Mouse (Mus musculus) left cerebral cortex, postnatal 4 days (tissue): ENCODE results near the gene Kcnj6. TPM values are rescaled to one million over a fixed set of nuclear protein-coding genes. Genes with fewer than 3 reads are reported as not detected.
"Not testable (repeated sequence)": the region's sequence is repeated elsewhere in the genome, so short reads cannot be mapped to it uniquely, and the experiment has no call there.

Experiments
- DNase-seq: peaks from one replicate; pipeline ENCODE4 v3.0.0-alpha.2; 2022
- intact Hi-C: fragments of 180-260 bp; cut with DNase I; formaldehyde crosslinking; loops from one replicate; pipeline ENCODE4 v1.15.1; 2025
- total RNA-seq, 2 experiments: library from RNA; stranded (reverse); gene quantifications; 2 replicates each; pipeline ENCODE4 v1.2.3; 2021

Kcnj6 gene
- total RNA-seq, 2 experiments from 2014 or later, result 31.4 to 34.2 TPM

DNA sequence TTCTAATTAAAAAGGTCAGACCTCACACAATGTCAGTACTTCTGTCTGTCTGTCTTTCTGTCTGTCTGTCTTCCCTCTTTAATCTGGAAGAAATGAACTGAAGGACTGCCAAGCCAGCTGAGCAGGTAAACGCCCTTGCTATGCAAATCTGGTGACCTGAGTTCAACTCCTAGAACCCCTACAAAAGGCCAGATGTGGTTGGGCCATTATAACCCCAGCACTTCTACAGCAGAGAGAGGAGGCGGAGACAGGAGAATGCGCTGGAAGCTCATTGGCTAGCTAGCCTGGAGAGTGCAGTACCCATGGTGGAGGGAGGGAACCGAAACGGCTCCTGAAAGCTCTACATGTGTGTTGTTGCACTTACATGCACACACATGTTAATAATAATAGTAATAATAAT lies 141.5 kb downstream of the Kcnj6 start:
- intact Hi-C loops, result no loop called here
- DNase-seq, result no peak

DNA sequence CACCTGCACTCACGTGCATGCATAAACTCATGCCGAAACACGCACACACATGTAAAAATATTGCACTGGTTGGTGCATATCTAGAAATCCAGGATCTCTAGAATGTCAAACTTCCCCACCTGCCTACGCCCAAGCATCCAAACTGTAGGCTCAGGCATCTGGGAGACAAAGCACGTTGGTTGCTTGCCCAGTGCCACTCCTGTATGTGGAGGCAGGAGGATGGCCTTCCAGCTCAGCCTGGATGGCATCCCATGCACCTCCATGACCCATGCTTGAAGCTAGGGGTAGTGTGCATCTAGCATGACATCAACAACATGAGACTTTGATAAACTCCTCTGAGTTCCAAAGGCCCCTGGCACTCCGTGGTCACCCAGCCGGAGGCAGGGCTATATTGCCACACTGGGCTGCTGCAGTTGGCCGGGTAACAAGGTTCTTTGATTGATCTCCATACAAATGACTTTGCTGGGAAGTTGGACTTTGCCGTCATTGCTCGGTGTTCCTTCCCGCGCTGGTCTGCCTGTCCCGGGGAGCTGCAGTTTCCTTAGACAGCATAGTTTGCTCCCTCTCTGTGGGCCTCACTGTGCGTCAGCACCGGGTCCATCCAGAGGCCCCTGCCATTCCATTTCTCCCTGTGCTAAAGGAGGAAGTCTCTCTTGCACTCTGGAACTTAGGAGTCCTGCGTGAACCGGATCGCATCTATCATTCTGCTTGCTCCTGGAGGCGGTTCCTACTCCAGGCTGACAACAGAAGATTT lies 144.9 kb downstream of the Kcnj6 start:
- intact Hi-C loops, result no loop called here
- DNase-seq, result no peak

DNA sequence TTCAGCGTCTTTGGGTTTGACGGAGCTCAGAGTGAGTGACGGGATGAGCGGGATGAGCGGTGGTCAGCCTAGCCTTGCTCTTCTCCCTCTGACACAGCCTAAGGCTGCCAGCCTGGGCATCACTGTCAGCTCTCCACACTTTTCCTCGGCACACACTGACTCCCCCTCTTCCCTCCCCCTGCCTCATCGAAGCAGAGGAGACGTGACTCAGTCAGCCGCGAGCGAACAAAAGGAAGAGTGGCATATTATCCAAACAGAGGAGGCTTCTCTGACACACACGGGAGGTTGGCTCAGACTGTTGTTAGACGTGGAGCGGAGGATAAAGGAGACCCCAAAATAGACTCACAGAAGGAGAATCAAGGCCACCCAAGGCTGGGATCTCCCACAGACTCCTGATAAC lies 147.1 kb downstream of the Kcnj6 start:
- no peak for DNase-seq
- intact Hi-C loops, result no loop called here

GRCm38 (mm10) chr16:94845996-94846395 lies 151.5 kb downstream of the Kcnj6 start:
- intact Hi-C loops, result no loop called here
- DNase-seq, result no peak

- intact Hi-C loops, result no loop called here
- DNase-seq, result no peak
These were observed 152.7 kb downstream of the Kcnj6 start for GRCm38 (mm10) chr16:94844769-94845168.

DNA sequence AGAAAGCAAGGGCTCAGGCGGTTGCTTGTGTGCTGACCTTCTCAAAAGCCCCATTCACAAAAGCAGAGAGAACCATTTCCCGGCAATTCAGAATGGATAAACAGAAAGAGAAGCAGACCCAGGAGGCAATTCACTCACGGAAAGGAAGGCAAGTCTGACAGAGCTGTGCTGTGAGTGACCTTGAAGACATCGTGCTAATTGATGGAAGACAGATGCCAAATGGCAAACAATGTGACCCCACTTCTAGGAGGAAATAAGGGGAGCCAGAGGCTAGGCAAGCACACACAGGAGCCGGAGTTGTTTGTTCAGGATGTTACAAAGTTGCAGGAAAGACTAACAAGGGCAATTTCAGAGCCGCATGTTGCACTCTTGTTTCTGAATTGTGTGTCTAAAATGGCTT lies 158.1 kb downstream of the Kcnj6 start:
- DNase-seq, result no peak
- intact Hi-C loops, result no loop called here

- intact Hi-C loops, result no loop called here
- DNase-seq, result no peak
These were observed 159.6 kb downstream of the Kcnj6 start for GRCm38 (mm10) chr16:94837881-94838280.

GRCm38 (mm10) chr16:94834502-94834901 lies 163.0 kb downstream of the Kcnj6 start:
- intact Hi-C loops, result no loop called here
- no peak for DNase-seq

GRCm38 (mm10) chr16:94828166-94828565 lies 169.3 kb downstream of the Kcnj6 start:
- no peak for DNase-seq
- intact Hi-C loops, result no loop called here

DNA sequence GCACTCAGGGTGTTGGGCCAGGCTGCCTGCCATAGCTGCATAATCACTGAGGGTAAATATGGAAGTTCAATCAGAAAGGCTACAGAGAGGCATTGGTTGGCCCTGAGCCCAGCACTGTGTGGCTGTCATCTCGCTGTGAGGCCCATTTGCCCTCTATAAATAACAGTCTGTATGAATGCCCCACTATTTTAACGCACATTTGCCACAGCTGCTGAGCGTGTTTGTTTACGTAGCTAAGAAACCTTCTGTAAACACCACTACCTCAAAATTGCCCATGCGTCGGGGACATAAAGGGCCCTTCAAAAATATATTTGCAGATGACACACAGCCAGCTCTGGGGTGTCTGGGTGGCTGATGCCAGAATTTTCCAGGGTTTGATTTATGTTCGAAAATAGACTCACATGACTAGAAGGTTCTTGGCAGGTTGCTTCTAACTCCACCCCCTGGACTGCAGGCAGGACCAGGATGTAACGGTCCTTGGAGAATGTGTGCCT lies 170.4 kb downstream of the Kcnj6 start:
- intact Hi-C loops, result no loop called here
- DNase-seq, result peak; percentile 84

DNA sequence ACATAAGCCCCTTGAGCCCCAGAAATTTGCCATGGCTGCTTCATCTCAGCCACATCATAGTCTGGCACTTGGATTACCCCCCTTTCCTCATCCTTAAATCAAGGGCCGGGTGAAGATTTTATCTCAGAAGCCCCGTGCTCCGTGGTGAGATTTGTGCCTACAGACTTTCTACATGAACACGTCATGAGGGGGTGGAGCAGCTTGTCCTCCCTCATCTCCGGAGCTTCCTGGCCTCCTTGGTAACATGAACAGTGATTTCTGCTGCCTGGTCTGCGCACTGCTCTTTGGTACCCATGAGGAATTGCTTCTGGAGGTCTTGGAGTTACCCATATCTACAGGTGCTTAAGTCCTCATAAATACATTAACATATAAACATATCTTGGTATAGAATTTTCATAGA lies 172.2 kb downstream of the Kcnj6 start:
- no peak for DNase-seq
- intact Hi-C loops, result no loop called here

DNA sequence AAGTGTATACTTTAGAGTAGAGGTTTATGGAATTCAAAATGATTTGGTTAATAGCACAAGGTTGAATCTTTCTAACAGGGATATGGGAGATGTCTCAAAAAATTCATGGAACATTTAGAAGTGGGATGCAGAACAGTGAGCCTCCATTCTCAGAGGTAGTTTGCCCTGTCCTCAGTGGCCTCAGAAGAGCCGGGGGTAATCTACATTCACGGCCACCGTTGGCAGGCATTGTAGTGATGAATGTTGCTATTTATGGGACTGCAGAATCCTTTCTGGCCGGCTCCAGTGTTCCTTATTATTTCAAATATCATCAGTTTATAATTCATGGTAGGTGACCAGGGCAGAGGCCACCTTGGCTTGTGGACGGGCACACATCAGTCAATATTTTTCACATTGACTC lies 174.9 kb downstream of the Kcnj6 start:
- no peak for DNase-seq
- intact Hi-C loops, result no loop called here

DNA sequence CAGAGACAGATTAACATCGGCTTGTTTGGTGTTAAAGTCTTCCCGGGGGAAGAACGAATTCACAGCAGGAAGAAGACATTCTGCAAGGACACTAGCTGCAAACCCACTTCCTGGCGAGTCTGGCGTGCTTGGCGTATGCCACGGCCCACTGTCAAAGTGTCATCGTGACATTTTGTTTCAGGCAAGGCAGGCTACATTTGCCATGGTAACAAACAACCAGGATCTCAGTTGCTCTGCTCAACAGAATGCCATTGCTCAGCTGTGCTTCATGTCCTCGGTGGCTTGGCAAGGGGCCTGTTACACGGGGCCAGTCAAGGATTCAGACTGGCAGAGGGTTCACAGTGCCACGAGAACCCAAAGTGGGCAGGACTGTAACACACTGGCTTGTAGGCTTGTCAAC lies 175.9 kb downstream of the Kcnj6 start:
- peak; percentile 53 for DNase-seq
- intact Hi-C loops, result no loop called here

DNA sequence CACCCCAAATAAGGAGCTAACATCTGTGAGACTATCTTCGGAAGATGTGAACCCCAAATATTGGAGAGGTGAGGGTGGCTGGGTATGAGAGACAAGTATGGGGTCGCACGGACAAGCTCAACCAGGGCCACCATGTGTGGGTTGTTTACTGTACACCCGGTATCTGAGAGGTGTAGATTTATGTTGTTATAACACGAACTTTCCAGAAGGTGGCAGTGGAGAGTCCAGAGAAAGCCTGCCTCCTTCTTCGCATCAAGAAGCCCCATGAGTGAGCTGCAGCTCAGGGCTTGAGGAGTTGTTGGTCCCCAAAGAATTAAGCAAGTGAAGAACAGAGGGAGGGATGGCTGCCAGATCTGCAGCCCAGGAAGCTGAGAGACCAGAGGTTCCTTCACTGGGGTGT lies 181.1 kb downstream of the Kcnj6 start:
- DNase-seq, result peak; percentile 39
- intact Hi-C loops, result loop anchor here (10.0 kb wide), 1 partner anchor 178 kb away; the partner anchor contains the start of gene Kcnj6

DNA sequence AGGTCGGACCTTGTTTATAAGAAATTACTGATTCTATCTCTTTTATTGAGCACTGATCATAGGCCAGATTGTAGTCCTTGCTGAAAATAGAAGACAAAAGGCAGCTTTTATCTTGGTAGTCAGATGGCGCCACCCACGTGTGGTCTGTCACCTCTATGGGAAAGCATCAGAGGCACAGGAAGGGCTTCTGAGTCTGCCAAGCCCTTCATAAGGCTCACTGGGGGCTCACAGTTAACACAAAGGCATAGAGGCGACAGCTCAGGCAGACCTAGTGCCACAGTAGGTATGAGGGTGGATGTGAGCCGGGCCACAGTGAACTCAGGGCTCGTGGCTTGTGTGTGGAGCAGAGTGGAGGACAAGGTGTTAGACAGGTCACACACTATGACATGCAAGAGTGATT lies 181.6 kb downstream of the Kcnj6 start:
- DNase-seq, result no peak

DNA sequence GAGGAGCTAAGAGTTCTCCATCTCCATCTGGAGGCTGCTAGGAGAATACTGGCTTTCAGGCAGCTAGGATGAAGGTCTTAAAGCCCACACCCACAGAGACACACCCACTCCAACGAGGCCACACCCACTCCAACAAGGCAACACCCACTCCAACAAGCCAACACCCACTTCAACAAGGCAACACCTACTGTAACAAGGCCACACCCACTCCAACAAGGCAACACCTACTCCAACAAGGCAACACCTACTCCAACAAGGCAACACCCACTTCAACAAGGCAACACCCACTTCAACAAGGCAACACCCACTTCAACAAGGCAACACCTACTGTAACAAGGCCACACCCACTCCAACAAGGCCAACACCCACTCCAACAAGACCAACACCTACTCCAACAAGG lies 188.2 kb downstream of the Kcnj6 start:
- DNase-seq, intact Hi-C loops: not testable (repeated sequence)

More for the DNA sequence above, 181.6 kb downstream of the Kcnj6 start:
- intact Hi-C loops, result loop anchor here (10.0 kb wide), 1 partner anchor 179 kb away; the partner anchor contains the start of gene Kcnj6

- intact Hi-C loops, result no loop called here
- no peak for DNase-seq
These were observed 199.3 kb downstream of the Kcnj6 start for GRCm38 (mm10) chr16:94798241-94798640.

GRCm38 (mm10) chr16:94797366-94797765 lies 200.1 kb downstream of the Kcnj6 start:
- intact Hi-C loops, result no loop called here
- no peak for DNase-seq

- intact Hi-C loops, result no loop called here
- no peak for DNase-seq
These were observed 204.5 kb downstream of the Kcnj6 start for GRCm38 (mm10) chr16:94793041-94793440.

- DNase-seq, result peak; percentile 28
- intact Hi-C loops, result loop anchor here (5.0 kb wide), 2 partner anchors 207 to 552 kb away; partner anchors contain the start of gene Kcnj6
These were observed 207.5 kb downstream of the Kcnj6 start for GRCm38 (mm10) chr16:94789958-94790357.

DNA sequence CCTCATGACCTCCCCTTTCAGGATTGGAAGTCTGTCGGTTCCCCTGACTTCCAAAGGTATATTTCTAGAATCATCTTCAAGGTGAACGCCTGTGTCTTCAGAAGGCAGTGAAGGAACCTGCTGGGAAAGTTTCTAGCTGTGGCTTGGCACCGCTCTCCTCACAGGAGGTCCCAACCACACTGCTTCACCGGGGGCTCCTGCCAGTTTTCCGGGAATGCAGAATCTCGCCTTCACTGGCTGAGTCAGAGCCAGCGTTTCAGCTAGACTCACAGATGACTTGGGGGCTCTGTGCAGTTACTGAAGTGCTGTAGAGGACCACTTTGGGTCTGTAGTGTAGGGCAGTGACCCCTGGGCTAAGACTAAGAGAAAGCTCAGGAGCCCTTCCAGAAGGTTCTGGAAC lies 208.8 kb downstream of the Kcnj6 start:
- intact Hi-C loops, result loop anchor here (5.0 kb wide), 2 partner anchors 209 to 554 kb away; partner anchors contain the start of gene Kcnj6
- DNase-seq, result no peak

GRCm38 (mm10) chr16:94788165-94788564 lies 209.3 kb downstream of the Kcnj6 start:
- DNase-seq, result peak; percentile 76
- intact Hi-C loops, result loop anchor here (5.0 kb wide), 2 partner anchors 209 to 554 kb away; partner anchors contain the start of gene Kcnj6
